Mouse (Mus musculus) frontal cortex, postnatal 14 days (tissue): ENCODE results near the gene Grip1.

Source experiments
- DNase-seq, 2 experiments: peaks; one replicate each; pipeline ENCODE4 v3.0.0; 2022; ENCODE audit warnings: low spot score in 2 of 2

Gene Grip1

DNA sequence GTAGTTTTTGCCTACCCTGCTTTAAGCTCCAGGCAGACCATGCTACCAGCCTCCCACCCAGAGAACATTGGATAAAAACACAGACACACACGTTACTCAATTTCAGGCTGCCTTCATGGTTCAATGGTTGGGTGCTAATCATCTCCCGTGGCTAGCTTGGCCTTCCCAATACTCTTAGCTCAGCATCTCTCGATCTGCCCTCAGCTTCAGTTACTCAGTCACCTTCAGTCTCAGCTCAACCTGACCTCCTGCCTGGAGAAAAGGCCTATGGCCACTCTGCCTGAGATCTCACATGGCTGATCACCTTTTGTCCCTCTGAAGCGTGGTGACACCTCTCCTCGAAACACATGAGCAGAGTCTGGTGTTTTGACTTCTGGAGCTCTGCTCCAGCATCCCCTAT is 379.7 kb downstream of the Grip1 start:
- no peak for DNase-seq

DNA sequence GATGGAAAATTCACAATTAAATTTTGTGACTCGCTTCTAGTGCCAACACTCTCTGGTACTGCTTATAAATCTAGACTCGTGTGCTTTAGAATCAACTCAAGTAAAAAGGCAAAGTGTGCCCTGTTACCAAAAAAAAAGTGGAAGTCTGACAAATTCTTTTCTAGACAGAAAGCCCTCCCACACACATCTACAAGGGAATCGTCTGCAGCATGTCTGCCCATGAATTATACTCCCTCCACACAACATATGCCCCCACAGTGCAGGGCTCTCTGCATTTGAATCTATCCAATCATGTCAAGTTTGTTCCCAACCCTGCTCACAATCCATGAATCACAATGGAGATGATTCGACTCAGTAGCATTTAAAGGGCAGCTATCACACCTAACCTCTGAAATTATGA is 380.5 kb downstream of the Grip1 start:
- DNase-seq: no peak

DNA sequence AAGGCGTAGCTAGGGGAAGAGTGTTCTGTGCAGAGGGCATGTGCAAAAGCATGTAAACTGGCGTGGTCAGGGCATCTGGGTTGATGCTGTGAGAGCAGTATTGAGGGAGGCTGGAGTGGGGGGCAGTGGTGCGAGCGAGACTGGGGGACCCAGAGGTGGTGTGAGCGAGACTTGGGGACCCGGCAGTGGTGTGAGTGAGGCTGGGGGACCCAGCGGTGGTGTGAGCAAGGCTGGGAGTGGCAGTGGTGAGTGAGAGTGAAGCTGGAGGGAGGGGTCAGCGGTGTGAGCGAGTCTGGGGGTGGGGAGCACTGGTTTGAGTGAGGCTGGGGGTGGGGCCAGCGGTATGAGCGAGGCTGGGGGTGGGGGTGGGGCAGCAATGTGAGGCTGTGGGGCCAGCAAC is 386.0 kb downstream of the Grip1 start:
- DNase-seq: no peak

DNA sequence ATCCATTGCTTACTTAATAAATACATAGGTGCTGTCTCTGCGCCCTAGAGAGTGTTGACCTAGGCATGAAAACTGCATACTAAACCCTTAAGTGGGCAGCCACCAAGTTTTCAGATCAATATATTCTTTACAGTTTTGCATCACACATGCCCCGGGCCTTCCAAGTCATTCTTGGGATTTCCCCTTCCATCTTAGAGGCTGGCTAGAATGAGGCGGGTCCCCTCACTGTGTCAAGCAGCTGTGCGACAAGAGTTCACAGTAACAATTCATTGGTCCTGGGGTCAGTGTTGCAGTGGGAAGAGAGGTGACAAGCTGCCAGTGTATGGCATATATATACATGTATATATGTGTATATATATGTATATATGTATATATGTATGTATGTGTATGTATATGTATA is 388.4 kb downstream of the Grip1 start:
- no peak for DNase-seq

DNA sequence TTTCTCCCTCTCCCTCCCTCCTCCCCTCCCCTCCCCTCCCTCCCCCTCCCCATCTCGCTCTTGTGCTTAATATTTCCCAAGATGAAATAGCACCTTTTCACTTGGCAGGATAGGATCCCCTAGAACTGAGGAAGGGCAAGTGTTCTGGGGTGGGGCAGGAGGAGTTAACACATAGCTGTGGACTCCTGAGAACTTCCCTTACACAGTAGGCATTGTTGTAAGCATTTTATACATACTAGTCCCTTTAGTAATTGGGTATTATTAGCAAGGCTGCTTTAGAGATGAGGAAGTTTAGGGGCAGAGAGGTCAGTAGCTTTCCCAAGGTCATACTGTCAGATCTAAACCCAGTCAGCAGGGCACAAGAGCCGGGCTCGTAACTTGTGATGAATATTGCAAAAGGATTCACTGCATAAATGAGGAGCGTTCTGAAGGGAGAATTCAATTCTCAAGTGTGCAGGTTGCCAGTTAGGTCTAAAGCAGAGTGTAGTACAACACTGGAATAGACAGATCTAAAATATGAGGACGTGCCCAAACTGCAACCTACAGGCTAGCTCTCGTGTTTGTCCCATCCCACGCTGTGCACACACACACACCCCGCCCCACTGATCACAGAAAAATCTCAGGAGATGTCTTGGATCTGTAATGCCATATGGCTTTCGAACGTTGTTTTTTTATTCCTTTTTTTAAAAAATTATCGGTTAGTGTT is 392.2 kb downstream of the Grip1 start:
- no peak for DNase-seq

DNA sequence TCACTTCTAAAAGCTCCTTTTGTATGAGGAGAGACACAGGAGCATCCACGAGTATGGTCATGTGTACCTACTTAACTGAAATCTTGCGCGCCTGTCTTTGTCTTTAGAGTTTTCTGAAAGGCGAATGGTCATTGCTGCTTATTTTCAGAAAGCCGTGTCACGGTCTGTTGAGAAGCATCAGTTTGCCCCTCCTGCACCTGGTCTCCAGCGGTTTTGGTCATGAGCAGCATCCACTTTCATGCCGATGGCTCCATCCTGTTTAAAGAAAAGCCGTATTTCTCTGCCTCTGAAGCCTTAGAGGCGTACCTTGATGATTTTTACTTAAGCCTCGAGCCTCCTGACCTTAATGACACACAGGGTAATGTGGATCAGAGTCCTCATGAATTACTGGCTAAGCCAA is 398.0 kb downstream of the Grip1 start:
- DNase-seq: no peak

DNA sequence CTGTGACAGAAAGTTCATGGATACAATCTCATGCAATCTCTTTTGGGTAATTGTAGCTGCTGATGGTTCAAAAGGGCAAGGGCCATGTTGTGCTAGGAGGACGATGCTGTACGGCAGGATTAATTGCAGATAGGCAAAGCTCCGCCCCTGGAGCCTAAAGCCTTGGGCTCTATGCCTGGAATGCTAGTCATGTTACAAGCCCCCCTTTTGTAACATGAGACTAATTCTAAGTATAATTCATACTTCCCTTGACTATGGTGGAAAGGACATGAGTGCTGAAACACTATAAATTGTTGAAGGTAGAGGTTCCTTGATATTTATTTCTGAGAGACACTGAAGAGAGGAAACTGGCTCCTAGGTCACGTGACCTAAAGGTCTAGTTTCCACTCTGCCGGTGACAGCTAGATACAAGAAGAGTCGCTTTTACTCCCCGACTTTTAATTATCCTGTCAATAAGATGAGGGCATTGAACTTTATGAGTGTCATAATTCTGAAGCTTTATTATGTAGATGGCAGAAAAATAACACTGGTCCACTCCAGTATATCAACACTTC is 399.0 kb downstream of the Grip1 start:
- DNase-seq: no peak

DNA sequence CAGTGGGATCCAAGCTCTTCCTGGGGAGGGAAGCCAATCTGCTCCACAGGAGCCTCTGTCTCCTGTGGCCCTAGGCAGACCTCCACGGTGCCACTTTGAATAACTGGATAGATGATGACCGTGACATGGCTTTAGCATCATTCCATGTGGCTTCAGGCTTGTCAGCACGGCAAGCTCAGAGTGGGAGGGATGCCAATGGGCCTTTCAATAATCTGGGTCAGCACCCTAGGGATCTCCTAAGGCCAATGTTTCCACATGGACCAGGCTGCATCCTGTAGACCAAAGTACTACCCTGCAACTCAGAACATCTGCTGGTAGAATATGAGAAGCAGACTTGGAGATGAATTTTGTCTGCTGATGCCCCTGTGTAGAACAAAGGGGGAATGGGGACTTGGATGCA is 414.1 kb downstream of the Grip1 start:
- DNase-seq: no peak

DNA sequence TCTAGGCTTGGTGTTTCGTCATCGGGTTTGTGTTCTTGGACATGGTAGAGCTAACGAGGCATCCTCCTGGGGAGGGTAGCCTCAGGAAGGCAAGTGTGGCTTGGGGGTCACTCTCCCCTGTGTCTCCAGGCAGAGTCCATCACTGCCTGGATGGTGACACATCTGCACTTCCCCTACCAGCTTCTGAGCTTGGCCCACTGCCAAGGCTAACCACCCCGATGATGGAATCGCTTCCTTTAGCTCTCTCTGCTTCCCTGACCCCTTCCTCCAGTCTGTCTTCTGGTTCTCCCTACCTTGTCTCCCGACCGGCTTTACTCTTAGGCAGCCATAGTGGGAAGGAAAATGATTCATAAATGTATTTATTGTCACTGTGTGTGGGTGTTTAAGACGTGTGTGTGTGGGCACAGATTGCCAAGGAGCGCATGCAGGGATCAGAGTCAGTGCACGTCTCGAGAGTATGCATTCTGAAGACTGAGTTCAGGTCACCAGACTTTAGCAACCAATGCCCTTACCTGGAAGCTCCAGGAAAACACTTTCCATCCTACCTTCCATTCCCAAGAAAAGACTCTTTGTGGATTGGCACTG is 415.5 kb downstream of the Grip1 start:
- no peak for DNase-seq

DNA sequence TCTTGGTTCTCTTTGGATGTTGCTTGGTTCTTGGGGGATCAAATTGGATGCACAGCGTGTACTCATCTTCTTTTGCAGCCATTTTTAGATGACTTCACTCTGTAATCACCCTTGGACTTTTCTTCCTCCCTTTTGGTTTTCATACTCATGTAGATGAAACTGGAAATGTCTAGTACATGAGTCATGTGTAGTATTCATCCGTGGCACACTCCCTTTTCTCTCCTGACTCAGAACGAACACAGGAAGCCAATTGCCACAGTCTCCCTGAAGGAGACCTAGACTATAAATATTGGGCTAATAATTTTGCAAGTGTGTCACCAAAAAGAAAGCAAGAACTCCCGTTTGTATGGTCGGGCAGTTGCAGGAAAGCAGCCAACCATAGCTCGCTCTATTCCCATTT is 423.1 kb downstream of the Grip1 start:
- DNase-seq: no peak

DNA sequence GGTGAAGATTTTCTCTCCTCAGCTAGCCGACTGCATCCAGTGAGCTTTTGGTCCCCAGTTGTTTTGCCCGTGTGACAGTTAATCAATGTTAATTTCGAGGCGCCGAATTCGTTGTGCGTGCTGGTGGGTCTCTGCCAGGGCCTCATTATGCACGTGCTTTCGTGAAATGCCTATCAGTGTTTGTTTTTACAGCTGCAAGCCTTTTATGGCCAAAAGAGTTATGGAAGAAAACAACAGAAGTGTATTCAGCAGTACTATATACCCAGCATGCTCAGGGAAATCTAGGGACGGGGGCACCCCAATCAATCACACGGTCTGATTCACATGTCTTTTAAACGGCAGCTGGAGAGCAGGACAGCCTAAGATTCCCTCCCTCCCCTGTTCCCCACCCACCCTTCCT is 424.7 kb downstream of the Grip1 start:
- DNase-seq: no peak

DNA sequence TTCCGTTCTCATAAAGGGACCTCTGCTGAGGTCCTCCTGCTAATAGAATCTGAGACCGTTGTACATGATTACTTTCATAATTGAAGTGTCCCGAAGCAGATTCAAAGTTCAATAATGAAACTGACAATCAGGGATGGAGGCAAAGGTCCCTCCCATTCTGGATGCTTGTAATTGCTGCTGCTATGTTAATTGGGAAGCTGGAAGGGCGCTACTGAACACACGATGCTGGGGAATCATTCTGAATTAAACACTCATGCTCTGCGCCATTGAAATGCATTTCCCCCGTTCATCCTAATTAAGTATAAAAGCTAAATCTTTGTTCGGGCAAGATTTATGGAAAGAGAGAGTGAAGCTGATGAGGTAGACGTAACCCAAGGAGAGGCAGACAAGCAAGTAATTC is 431.0 kb downstream of the Grip1 start:
- no peak for DNase-seq

DNA sequence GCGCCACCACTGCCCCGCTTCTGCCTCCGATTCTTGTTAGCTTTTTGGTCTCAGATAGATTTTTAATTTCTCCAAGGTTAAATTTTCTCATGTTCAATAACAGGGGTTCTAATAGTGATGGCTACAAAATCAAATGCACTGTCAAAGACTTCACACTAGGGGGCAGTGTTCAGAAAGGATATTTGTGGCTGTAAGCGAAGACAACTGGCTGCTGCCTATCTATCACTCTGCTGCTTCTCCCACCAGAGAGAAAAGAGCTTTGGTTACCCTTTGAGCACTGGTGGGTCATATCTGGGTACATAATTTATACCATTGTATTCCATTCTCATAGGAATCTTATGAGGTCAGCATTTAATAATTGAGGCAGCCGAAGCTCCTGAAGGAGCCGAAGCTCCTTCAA is 431.9 kb downstream of the Grip1 start:
- DNase-seq: no peak

DNA sequence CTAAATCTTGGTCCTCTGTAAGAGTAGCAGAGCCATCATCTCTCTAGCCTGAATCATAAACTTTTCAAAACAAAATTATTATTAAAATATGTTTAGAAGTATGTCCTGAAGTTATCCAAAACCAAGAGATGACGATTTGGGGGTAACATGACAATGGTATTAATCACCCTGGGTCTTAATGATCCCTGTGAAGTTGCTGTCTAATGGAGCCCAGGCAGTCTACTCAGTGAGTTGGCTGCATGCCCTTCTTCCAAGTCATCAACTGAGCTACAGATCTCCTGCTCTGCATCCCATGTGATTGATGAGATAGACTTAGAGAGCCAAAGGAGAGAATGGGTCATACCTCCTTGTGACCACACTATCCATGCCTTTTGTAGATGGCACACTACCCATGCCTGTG is 433.1 kb downstream of the Grip1 start:
- no peak for DNase-seq

DNA sequence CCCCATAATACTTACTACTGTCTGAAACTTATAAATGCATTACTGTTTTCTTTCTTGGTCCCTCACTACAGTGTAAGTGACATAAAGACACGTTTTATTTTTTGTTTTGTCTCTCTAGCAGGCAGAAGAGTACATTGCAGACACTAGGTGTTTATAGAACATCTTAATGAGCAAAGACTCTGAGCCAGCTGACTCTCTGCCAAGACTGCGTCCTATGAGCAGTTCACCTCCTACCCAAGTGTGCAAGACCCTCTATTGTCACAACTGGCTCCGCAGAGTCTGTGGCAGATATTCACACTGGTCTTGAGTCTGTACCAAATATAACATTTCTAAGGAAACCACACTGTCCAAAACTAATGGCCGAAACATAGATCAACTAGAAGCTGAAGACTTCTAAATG is 449.1 kb downstream of the Grip1 start:
- DNase-seq: no peak

DNA sequence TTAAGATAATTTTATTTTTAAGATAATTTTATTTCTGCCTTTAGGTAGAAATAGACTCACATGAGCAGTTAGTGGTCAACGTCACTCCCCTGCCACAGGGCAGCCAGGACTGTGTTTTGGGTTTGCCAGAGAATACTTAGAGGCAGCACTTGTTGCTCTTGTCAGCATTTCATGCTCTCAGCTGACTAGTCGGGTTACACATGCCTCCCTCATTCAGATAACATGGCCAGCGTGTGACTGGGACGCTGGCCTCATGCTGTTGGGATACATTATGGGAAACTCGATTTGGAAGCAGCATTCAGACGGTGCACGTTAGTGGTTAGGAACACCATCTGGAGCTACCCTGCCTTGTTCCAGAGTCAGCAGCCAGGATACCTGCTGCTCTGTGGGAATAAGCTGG is 453.2 kb downstream of the Grip1 start:
- DNase-seq: no peak

DNA sequence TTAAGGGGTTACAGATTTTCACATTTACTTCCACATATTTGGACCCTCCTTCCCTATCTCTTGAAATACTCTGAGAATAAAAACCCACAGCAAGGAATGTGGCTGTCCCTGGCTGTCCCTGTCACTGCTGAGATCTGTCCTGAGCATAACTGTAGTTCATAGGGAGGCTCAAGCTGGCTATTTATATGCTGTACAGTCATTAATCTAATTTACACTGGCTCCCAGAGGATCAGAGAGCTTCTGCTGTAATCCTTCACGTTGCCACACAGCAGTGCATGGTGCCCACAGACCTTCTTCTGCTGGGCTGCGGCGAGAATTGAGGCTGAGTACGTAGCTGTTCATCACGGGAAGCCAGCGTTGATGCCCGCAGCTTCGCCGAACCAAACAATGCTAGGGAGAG is 464.4 kb downstream of the Grip1 start:
- no peak for DNase-seq

DNA sequence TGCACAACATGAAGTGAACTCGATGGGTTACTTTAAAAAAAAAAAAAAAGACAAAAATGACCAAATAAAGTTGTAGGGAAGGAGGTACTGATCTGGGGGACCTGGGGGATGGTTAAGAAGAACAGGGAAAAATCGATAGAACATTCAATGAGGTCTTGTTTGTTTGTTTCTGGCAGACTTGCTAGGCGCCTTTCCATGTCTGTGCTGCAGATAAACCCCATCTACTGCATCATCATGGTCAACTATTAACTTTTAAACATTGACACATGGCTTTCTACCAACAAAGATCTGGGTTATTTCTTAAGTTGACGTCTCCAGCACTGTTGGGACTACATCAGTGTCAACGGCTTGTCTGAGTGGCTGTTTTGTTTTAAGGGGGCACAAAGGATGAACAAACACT is 474.3 kb downstream of the Grip1 start:
- DNase-seq: no peak

DNA sequence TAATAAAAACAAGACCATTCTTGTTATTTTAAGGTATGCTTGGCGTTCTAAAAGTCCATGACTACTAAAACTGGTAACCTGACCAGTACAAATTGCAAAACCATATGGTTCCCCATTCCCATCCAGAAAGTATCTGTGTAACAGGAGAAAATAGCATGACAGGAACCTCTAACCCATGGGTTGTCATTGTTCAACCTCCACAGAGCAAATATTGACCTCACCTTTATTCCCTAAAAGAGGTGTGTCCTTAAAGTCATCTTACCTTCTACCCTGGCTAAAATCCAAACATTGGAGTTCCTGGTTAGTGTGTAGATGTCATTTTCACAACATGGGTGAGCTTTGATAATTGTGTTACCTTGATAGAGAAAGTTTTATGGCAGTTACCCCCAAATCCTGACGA is 475.3 kb downstream of the Grip1 start:
- DNase-seq: no peak

DNA sequence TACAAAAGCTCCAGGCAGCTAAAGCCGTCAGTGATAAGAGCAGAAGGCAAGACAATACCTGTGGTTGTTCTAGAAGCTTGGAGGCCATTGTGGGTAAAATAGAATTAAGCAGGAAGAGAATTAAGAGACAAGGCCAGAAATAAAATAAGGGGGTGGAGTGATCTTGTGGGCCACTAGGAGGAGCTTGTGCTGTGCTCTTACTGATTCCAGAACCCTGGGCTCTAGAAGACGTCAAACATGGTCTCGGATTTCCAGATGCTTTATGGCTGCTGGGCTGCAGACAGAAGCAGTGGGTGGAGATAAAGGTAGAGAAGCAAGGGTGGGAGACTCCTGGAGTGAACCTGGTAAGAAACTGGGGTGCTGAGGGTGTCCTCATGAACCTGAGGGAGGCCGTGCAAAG is 479.2 kb downstream of the Grip1 start:
- no peak for DNase-seq

DNA sequence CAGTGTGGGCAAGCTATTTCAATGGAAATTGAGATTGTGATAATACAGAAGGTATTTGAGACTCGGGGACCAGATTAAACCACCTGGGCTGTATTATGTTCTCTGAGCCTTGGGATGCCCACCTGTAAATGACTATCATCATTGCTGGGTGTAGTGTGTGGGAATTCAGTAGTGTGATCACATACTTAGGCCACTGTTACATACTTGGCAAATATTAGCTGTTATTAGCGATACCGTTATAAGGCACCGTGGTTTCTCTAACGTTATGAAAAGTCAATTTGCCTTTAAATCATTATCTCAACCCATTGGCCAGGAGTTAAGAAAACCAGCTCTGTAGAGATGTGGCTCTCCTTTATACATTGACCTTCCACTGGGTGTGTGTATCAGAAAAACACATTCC is 479.7 kb downstream of the Grip1 start:
- no peak for DNase-seq

DNA sequence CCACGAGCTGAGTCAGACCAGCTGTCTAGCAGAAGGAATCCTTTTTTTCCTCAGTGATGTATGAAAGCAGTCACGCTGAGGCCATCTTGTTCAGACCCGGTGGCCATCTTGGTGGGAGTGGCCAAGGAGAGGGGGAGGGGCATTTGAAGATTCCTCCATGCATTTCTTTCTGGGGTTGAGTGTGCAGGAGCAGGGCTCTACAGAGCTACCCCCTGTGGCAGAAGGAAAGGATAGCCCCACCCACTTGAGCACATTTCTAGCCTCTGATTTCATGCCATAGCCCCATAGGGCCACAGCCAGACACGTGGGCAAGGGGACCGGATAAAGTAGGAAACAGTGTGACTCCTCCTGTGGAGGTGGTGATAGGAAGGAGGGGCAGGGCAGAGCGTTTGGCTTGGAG is 481.6 kb downstream of the Grip1 start:
- DNase-seq: no peak

DNA sequence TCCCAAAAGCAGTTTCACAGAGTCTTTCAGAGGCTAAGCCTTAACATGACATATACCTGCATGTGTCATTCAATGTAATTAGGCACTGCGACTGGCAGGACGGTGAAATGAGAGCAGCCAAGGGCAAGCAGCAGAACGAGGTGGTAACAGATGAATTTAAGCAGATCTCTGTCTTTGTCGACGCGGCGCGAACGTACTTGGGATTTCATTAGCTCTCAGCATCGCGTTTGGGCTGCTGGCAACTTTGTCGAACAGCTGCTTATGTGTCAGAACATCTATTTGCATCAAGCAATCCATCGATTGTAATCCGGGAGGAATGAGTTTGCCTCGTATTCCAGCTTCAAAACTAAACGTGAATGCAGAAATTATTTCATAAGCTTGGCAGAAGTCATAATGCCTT is 483.9 kb downstream of the Grip1 start:
- DNase-seq: no peak

DNA sequence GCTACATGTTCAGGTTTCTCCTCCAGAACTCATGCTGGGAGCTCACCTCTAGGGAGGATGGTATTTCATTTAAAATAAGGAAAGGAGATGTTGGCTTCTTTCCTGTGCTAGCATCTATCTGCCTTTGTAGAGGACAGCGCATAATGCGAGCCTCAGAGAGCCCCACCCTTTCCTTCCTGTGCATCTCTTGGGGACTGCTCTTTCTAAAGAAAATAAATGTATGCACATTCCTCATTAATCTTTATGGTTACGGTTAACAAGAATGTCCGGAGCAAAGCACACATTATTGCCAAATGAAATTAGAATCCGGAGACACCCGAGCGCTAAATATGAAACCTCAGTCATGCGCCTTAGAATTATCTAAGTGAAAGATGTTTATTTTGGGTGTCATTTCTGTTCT is 490.3 kb downstream of the Grip1 start:
- no peak for DNase-seq
